Mouse (Mus musculus): ENCODE measurements around the gene Sorcs2. TPM values are rescaled to one million over a fixed set of nuclear protein-coding genes. Genes with fewer than 3 reads are reported as not detected.

Gene Sorcs2
- polyA plus RNA-seq, 1 experiment from 2014 or later = 9.9 TPM

DNA sequence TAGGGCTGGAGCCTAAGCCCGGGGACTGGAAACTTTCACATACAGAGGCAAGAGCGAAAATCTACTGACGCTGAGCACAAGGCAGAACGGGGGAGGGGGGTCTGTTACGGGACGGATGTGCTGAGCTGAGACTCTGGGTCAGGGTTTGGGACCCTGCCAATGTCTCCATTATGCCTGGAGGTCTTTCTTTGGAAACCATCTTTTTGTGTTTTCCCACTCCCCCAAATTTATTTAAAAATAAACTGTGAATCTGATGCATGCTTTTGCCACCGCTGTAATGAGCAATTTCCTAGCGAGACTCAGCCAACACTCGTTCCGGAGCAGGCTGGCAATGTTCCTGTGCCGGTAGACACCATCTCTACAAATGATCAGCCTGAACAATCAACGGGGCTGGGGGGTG lies 137.1 kb downstream of the Sorcs2 start:
- peaks cover 5 to 7% of the 10 kb centered on the region in 2 experiments; a peak in 3 of 4 replicates for H3K4me1 ChIP-seq (ENCODE audit: control insufficient read depth in 2 of 2, insufficient read depth in 2 of 2, low read length in 2 of 2)

DNA sequence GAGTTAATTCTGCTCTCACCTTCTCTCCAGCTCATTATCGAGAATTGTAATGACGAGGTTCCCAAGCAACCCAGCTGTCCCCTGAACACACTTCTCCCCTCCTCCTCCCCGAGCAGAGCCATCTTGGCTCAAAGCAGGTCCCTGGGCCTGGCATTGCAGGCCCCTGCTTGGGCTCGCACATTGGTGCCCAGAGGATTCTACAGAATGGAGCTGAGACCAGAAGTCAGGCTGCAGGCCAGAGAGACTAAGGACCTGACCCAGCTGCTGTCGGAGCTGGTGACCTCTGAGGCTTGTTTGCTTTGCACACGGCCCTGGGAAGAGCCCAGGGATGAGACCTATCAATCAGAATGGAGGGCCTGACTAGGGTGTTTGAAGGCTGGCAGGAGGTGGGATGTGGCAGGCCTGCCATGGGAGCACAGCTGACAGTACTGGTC lies 138.2 kb downstream of the Sorcs2 start:
- Histone ChIP-seq H3K27ac (replicated peaks in 1 of 2; ENCODE audit: control insufficient read depth in 1 of 2, insufficient read depth in 1 of 2, low read depth in 2 of 2, low read length in 2 of 2) (no peak overlapping the region), H3K9ac (ENCODE audit: low read length) (no peak overlapping the region), H3K36me3 (ENCODE audit: control insufficient read depth, insufficient read depth, low read length) (no peaks in the 10 kb centered on the region), H3K9me3 (ENCODE audit: control insufficient read depth, low read length) (no peaks in the 10 kb centered on the region), H3K27me3 (ENCODE audit: control insufficient read depth, insufficient read depth, low read length) (no peaks in the 10 kb centered on the region), H3K4me3 (ENCODE audit: control insufficient read depth in 1 of 2, insufficient read depth in 1 of 2, low read depth in 1 of 2, low read length in 2 of 2) (no peak overlapping the region), H3K4me1 (ENCODE audit: control insufficient read depth in 2 of 2, insufficient read depth in 2 of 2, low read length in 2 of 2) (peaks cover 5 to 8% of the 10 kb centered on the region in 2 experiments), H3K4me2 (ENCODE audit: low read length) (no peak overlapping the region)
- 58% methylated on average over 6 of the region's 6 CpGs for WGBS
- ATAC-seq (ENCODE audit: insufficient number of reproducible peaks, insufficient read depth, low FRiP score, low read depth) = no peak

More for the DNA sequence above, 137.1 kb downstream of the Sorcs2 start:
- no peaks in the 10 kb centered on the region for H3K36me3 ChIP-seq (ENCODE audit: control insufficient read depth, insufficient read depth, low read length)
- no peak overlapping the region for H3K4me2 ChIP-seq (ENCODE audit: low read length)
- no peak overlapping the region for H3K4me3 ChIP-seq (ENCODE audit: control insufficient read depth in 1 of 2, insufficient read depth in 1 of 2, low read depth in 1 of 2, low read length in 2 of 2)
- no peak overlapping the region for H3K9ac ChIP-seq (ENCODE audit: low read length)
- H3K27ac ChIP-seq (replicated peaks in 1 of 2; ENCODE audit: control insufficient read depth in 1 of 2, insufficient read depth in 1 of 2, low read depth in 2 of 2, low read length in 2 of 2) = no peak overlapping the region
- no peaks in the 10 kb centered on the region for H3K27me3 ChIP-seq (ENCODE audit: control insufficient read depth, insufficient read depth, low read length)
- no peaks in the 10 kb centered on the region for H3K9me3 ChIP-seq (ENCODE audit: control insufficient read depth, low read length)
- ATAC-seq (ENCODE audit: insufficient number of reproducible peaks, insufficient read depth, low FRiP score, low read depth) = no peak
- WGBS = 65% methylated on average over 12 of the region's 12 CpGs

DNA sequence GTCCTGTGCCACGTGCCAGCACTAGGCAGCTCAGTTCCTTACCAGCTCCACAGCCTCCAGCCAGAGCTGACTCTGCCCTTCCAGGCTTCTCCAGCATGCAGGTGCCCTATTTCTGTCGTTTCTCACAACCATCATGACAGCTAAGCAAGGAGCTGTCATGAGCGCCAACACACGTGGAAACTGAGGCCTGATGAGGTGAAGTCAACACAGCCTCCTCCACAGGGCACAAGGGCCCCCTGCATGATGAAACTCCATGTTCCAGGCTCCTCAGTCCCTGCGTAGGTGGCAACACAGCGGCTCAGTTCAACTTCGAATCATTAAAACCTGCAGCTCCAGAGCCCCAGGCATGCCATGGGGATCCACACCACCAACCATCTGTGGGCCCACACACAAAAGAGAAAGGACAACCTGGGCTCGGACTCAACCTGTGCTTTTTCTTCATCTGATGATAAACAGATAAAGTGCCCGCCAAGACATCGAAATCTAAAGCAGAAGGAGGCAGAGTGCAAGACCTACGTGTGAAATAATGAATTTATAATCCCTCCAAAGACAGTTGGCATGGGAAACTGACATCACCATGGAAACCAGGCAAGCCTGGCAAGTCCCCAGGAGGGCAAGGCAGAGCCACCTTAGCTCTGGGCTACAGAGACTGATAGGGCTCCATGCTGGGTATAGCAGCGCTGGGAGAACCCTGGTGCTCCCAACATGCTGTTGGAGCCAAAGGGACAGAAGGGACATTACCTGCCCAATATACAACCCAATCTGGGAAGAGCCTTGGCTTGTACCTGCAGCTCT lies 139.4 kb downstream of the Sorcs2 start:
- Histone ChIP-seq H3K27me3 (ENCODE audit: control insufficient read depth, insufficient read depth, low read length) (no peaks in the 10 kb centered on the region), H3K4me3 (ENCODE audit: control insufficient read depth in 1 of 2, insufficient read depth in 1 of 2, low read depth in 1 of 2, low read length in 2 of 2) (no peak overlapping the region), H3K36me3 (ENCODE audit: control insufficient read depth, insufficient read depth, low read length) (no peaks in the 10 kb centered on the region), H3K4me1 (ENCODE audit: control insufficient read depth in 2 of 2, insufficient read depth in 2 of 2, low read length in 2 of 2) (peaks cover 7 to 12% of the 10 kb centered on the region in 2 experiments), H3K4me2 (ENCODE audit: low read length) (no peak overlapping the region), H3K27ac (replicated peaks in 1 of 2; ENCODE audit: control insufficient read depth in 1 of 2, insufficient read depth in 1 of 2, low read depth in 2 of 2, low read length in 2 of 2) (no peak overlapping the region), H3K9ac (ENCODE audit: low read length) (no peak overlapping the region), H3K9me3 (ENCODE audit: control insufficient read depth, low read length) (no peaks in the 10 kb centered on the region)
- no peak for ATAC-seq (ENCODE audit: insufficient number of reproducible peaks, insufficient read depth, low FRiP score, low read depth)
- WGBS = 87% methylated on average over 12 of the region's 12 CpGs

DNA sequence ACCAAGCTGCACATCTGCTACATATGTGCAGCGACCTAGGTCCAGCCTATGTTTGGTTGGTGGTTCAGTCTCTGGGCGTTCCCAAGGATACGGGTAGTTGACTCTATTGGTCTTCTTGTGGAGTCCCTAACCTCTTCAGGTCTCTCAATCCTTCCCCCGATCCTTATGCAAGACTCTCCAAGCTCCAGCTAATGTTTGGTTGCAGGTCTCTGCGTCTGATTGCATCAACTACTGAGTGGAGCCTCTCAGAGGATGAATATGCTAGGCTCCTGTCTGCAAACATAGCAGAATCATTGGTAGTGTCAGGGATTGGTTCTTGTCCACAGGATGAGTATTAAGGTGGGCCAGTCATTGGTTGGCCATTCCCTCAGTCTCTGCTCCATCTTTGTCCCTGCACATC lies 140.9 kb downstream of the Sorcs2 start:
- no peak overlapping the region for H3K4me3 ChIP-seq (ENCODE audit: control insufficient read depth in 1 of 2, insufficient read depth in 1 of 2, low read depth in 1 of 2, low read length in 2 of 2)
- H3K36me3 ChIP-seq (ENCODE audit: control insufficient read depth, insufficient read depth, low read length) = no peaks in the 10 kb centered on the region
- H3K27me3 ChIP-seq (ENCODE audit: control insufficient read depth, insufficient read depth, low read length) = no peaks in the 10 kb centered on the region
- 86% methylated on average over 5 of the region's 5 CpGs for WGBS
- no peak overlapping the region for H3K4me2 ChIP-seq (ENCODE audit: low read length)
- no peak for ATAC-seq (ENCODE audit: insufficient number of reproducible peaks, insufficient read depth, low FRiP score, low read depth)
- no peak overlapping the region for H3K27ac ChIP-seq (replicated peaks in 1 of 2; ENCODE audit: control insufficient read depth in 1 of 2, insufficient read depth in 1 of 2, low read depth in 2 of 2, low read length in 2 of 2)
- H3K4me1 ChIP-seq (ENCODE audit: control insufficient read depth in 2 of 2, insufficient read depth in 2 of 2, low read length in 2 of 2) = peaks cover 7 to 16% of the 10 kb centered on the region in 2 experiments
- peaks cover 3% of the 10 kb centered on the region; the same call in 1 of the 2 replicates for H3K9me3 ChIP-seq (ENCODE audit: control insufficient read depth, low read length)
- H3K9ac ChIP-seq (ENCODE audit: low read length) = no peak overlapping the region

DNA sequence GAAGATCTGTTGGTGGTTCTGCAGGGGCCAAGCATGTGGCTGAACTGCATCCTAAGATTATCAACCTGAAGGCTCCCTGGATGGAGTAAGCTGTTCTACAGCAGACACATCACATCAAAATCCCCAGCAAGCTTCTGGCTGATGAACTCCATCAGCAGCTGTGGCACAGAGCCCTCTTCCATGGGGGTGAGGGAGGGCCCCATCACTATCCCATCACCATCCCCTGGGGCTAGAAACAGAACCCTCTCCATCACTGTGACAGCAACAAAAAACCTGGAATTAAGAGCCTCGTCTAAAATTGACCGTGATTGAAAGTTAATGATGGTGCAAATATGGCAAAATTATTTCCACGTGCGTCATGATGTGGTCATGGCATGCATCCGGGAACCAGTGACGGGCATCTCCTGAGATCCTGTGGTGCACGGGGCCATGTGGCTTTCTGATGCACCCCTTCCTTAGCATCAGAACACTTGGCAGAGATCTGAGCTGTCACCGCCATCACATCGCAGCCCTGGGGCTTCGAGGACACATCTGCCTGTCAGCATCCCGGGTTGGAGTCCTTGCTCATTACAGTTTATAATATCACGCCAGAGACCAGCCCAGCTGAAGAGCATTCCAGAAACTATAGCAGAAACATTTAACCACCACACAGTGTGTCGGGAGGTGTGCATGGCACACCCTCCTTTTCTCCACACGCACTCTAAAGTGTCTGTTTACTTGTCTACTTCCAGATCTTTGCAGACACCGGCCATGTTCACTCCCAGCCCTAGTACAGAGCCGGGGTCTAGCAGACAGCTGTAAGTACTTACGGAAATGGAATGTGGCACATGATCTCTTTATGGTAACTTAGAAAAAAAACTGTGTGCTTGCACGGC lies 143.1 kb downstream of the Sorcs2 start:
- no peak overlapping the region for H3K4me3 ChIP-seq (ENCODE audit: control insufficient read depth in 1 of 2, insufficient read depth in 1 of 2, low read depth in 1 of 2, low read length in 2 of 2)
- no peak overlapping the region for H3K9ac ChIP-seq (ENCODE audit: low read length)
- peaks cover 14 to 24% of the 10 kb centered on the region in 2 experiments for H3K4me1 ChIP-seq (ENCODE audit: control insufficient read depth in 2 of 2, insufficient read depth in 2 of 2, low read length in 2 of 2)
- H3K27me3 ChIP-seq (ENCODE audit: control insufficient read depth, insufficient read depth, low read length) = no peaks in the 10 kb centered on the region
- H3K27ac ChIP-seq (replicated peaks in 1 of 2; ENCODE audit: control insufficient read depth in 1 of 2, insufficient read depth in 1 of 2, low read depth in 2 of 2, low read length in 2 of 2) = no peak overlapping the region
- H3K4me2 ChIP-seq (ENCODE audit: low read length) = peak overlapping the region; percentile 16
- no peaks in the 10 kb centered on the region for H3K36me3 ChIP-seq (ENCODE audit: control insufficient read depth, insufficient read depth, low read length)
- ATAC-seq (ENCODE audit: insufficient number of reproducible peaks, insufficient read depth, low FRiP score, low read depth) = no peak
- 36% methylated on average over 18 of the region's 18 CpGs for WGBS
- H3K9me3 ChIP-seq (ENCODE audit: control insufficient read depth, low read length) = peaks cover 3% of the 10 kb centered on the region; the same call in 1 of the 2 replicates

DNA sequence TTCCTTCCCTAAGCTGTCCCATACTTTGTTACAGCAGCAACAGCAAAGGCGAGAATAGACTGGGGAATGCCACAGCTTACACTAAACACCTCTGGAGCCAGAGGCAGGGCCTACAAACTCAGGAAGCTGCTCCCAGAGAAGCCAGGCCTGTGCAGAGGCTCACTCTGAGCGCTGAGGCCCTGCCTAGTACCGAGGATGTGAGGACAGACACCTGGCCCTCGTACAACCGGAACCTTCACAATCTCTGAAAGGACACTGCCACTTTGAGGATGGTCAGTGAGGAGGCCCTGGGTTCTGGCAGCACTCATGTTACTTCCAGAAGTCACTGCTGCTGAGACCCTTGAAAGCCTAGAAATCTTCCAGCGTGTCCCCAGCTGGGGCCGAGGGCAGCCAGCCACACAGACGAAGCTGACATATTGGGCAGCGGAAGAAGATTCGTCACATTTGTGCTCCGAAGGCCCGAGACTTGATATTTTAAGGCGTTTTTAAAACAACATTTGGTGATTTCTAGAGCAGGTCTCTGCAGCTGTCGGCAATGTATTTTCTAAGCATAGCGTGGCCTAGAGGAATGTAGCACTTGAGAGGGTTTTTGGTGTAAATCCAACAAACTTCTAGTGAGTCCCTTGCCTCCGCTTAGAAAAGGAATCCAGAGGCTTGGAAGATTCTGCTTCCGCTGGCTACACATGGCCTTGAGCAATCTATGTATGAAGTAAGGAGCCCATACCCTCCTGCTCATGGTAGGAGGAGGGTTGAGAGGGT lies 145.0 kb downstream of the Sorcs2 start:
- no peaks in the 10 kb centered on the region for H3K36me3 ChIP-seq (ENCODE audit: control insufficient read depth, insufficient read depth, low read length)
- peak overlapping the region in 1 of 2 experiments; percentile 64; a peak in 3 of 4 replicates for H3K27ac ChIP-seq (replicated peaks in 1 of 2; ENCODE audit: control insufficient read depth in 1 of 2, insufficient read depth in 1 of 2, low read depth in 2 of 2, low read length in 2 of 2)
- no peak overlapping the region for H3K4me3 ChIP-seq (ENCODE audit: control insufficient read depth in 1 of 2, insufficient read depth in 1 of 2, low read depth in 1 of 2, low read length in 2 of 2)
- WGBS = 83% methylated on average over 17 of the region's 17 CpGs
- no peak overlapping the region for H3K9ac ChIP-seq (ENCODE audit: low read length)
- peaks cover 3% of the 10 kb centered on the region; the same call in 1 of the 2 replicates for H3K9me3 ChIP-seq (ENCODE audit: control insufficient read depth, low read length)
- no peak overlapping the region for H3K4me2 ChIP-seq (ENCODE audit: low read length)
- ATAC-seq (ENCODE audit: insufficient number of reproducible peaks, insufficient read depth, low FRiP score, low read depth) = no peak
- H3K4me1 ChIP-seq (ENCODE audit: control insufficient read depth in 2 of 2, insufficient read depth in 2 of 2, low read length in 2 of 2) = peaks cover 14 to 24% of the 10 kb centered on the region in 2 experiments
- no peaks in the 10 kb centered on the region for H3K27me3 ChIP-seq (ENCODE audit: control insufficient read depth, insufficient read depth, low read length)

DNA sequence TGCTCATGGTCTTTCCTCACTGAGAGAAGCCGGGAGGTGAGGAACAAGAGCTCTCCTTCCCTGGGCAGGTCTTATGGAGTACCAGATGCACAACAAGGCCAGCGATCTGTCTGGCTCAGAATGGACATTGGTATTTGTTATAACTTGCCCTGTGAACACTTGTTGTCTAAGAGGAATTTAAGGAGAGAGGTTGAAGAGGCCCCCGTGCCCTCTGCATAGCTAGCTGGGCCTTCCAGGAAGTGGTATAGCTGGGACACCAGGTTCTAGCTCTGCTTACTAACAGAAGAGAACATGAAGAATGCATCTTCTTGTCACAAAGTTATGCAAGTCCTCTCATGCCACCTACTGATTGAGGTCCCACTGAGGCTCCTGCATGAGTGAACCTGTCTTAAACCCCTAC lies 149.9 kb downstream of the Sorcs2 start:
- H3K27me3 ChIP-seq (ENCODE audit: control insufficient read depth, insufficient read depth, low read length) = no peaks in the 10 kb centered on the region
- no peak overlapping the region for H3K27ac ChIP-seq (replicated peaks in 1 of 2; ENCODE audit: control insufficient read depth in 1 of 2, insufficient read depth in 1 of 2, low read depth in 2 of 2, low read length in 2 of 2)
- no peak for ATAC-seq (ENCODE audit: insufficient number of reproducible peaks, insufficient read depth, low FRiP score, low read depth)
- H3K9ac ChIP-seq (ENCODE audit: low read length) = no peak overlapping the region
- H3K4me2 ChIP-seq (ENCODE audit: low read length) = no peak overlapping the region
- H3K9me3 ChIP-seq (ENCODE audit: control insufficient read depth, low read length) = peaks cover 3% of the 10 kb centered on the region; the same call in 1 of the 2 replicates
- peaks cover 6 to 12% of the 10 kb centered on the region in 2 experiments for H3K4me1 ChIP-seq (ENCODE audit: control insufficient read depth in 2 of 2, insufficient read depth in 2 of 2, low read length in 2 of 2)
- H3K4me3 ChIP-seq (ENCODE audit: control insufficient read depth in 1 of 2, insufficient read depth in 1 of 2, low read depth in 1 of 2, low read length in 2 of 2) = no peak overlapping the region
- 77% methylated on average over 3 of the region's 3 CpGs for WGBS
- H3K36me3 ChIP-seq (ENCODE audit: control insufficient read depth, insufficient read depth, low read length) = no peaks in the 10 kb centered on the region

Data from heart, embryonic 14.5 days (tissue).